Mouse (Mus musculus) heart, adult 2 months (tissue): ENCODE data around the gene Mex3a. TPM values are rescaled to one million over a fixed set of nuclear protein-coding genes. Genes with fewer than 3 reads are reported as not detected.

ENCODE experiments used
- DNase-seq, 2 experiments: peaks; one replicate each; pipeline ENCODE4 v3.0.0; 2021
- H3K27ac ChIP-seq: fragments of 200-600 bp; 2 replicates; pipeline ENCODE4 v1.8.1; 2022
- H3K27me3 ChIP-seq: fragments of 200-500 bp; 2 replicates; pipeline ENCODE4 v1.6.1; 2012; ENCODE audit warnings: mild to moderate bottlenecking, low read length, inconsistent platforms, mixed read lengths; ENCODE audit not compliant: control insufficient read depth, insufficient read depth
- H3K36me3 ChIP-seq: fragments of 200-500 bp; 2 replicates; pipeline ENCODE4 v1.6.1; 2012; ENCODE audit warnings: low read length, inconsistent platforms; ENCODE audit not compliant: control insufficient read depth, insufficient read depth
- H3K4me1 ChIP-seq: fragments of 200-500 bp; 2 replicates; pipeline ENCODE4 v1.6.1; 2011; ENCODE audit warnings: low read length; ENCODE audit not compliant: control insufficient read depth, insufficient read depth
- H3K4me3 ChIP-seq: fragments of 200-600 bp; 2 replicates; pipeline ENCODE4 v1.8.1; 2022
- H3K79me2 ChIP-seq: fragments of 200-500 bp; replicated peaks from 2 replicates; pipeline ENCODE4 v1.6.1; 2012; ENCODE audit warnings: mild to moderate bottlenecking, inconsistent platforms, low read length, moderate library complexity, mixed read lengths; ENCODE audit not compliant: control insufficient read depth, insufficient read depth
- H3K9ac ChIP-seq: fragments of 200-500 bp; 2 replicates; pipeline ENCODE4 v1.6.1; 2012; ENCODE audit warnings: low read depth, mild to moderate bottlenecking, control low read depth, inconsistent platforms, low read length, mixed read lengths
- CTCF ChIP-seq: fragments of 200-600 bp; IDR thresholded peaks from 2 replicates; pipeline ENCODE4 v1.8.1; 2022; ENCODE audit warnings: antibody characterized with exemption, mild to moderate bottlenecking, moderate library complexity
- EP300 ChIP-seq: fragments of 200-500 bp; IDR thresholded peaks from 2 replicates; pipeline ENCODE4 v1.6.1; 2011; ENCODE audit warnings: low read depth, low read length, control low read depth; ENCODE audit not compliant: insufficient read depth
- POLR2A ChIP-seq: fragments of 200-500 bp; IDR thresholded peaks from 2 replicates; pipeline ENCODE4 v1.6.1; 2011; ENCODE audit warnings: mild to moderate bottlenecking, low read depth, low read length, control low read depth; ENCODE audit not compliant: insufficient read depth
- WGBS: fragments of 180-500 bp; shearing (Covaris S2); methylation state at CpG from one replicate; pipeline ENCODE4 v1.1.7; 2018; 5-methylcytosine and 5-hydroxymethylcytosine counted together
- intact Hi-C: fragments of 180-260 bp; cut with DNase I; formaldehyde crosslinking; loops from one replicate; pipeline ENCODE4 v1.15.1; 2025
- polyA plus RNA-seq: library from polyadenylated mRNA; depleted of rRNA; stranded (reverse); fragments of >200 nt; gene quantifications from 2 replicates; pipeline ENCODE4 v1.2.3, GENCODE M21; 2012
- total RNA-seq, 2 experiments: library from RNA; stranded (reverse); gene quantifications; 2 replicates each; pipeline ENCODE4 v1.2.3; 2021

Mex3a gene
- total and polyA plus RNA-seq, 3 experiments = 0.27 to 0.45 (median 0.42) TPM

- peaks cover 4% of the 10 kb centered on the region; the same call in 1 of the 2 replicates for H3K36me3 ChIP-seq
- H3K27me3 ChIP-seq = no peaks in the 10 kb centered on the region
- 85% methylated on average over 1 of the region's 1 CpGs for WGBS
- peaks cover 19% of the 10 kb centered on the region for H3K4me1 ChIP-seq
- no peaks in the 10 kb centered on the region for H3K79me2 ChIP-seq
- H3K9ac ChIP-seq = no peak overlapping the region
- TF ChIP-seq POLR2A (no peak), CTCF (no peak), EP300 (no peak)
- no peak overlapping the region for H3K4me3 ChIP-seq
- intact Hi-C loops = no loop called here
- no peak overlapping the region for H3K27ac ChIP-seq
- no peak for DNase-seq
Measured at GRCm38 (mm10) chr3:88487396-88487795, 44.8 kb upstream of the Mex3a start.

GRCm38 (mm10) chr3:88493706-88494582 is 38.3 kb upstream of the Mex3a start:
- intact Hi-C loops = loop anchor here (2.0 kb wide), 1 partner anchor 15 kb away; the partner anchor contains the start of gene Lmna
- Histone ChIP-seq H3K79me2 (peaks cover 3% of the 10 kb centered on the region; the same call in 1 of the 2 replicates), H3K36me3 (peaks cover 28% of the 10 kb centered on the region), H3K4me3 (peak overlapping the region; percentile 64; the same call in 1 of the 2 replicates), H3K9ac (peak overlapping the region; percentile 23; the same call in 1 of the 2 replicates), H3K4me1 (peaks cover 46% of the 10 kb centered on the region), H3K27ac (peak overlapping the region; percentile 98), H3K27me3 (no peaks in the 10 kb centered on the region)
- TF ChIP-seq EP300 = no peak
- TF ChIP-seq POLR2A = no peak
- TF ChIP-seq CTCF = no peak
- 46% methylated on average over 11 of the region's 11 CpGs for WGBS
- DNase-seq = peak in 1 of 2 experiments; percentile 32

- DNase-seq = peak; percentile 75 to 83
- Histone ChIP-seq H3K9ac (peak overlapping the region; percentile 8), H3K27ac (peak overlapping the region; percentile 98), H3K4me1 (peaks cover 42% of the 10 kb centered on the region), H3K27me3 (no peaks in the 10 kb centered on the region), H3K4me3 (no peak overlapping the region), H3K36me3 (peaks cover 28% of the 10 kb centered on the region), H3K79me2 (peaks cover 3% of the 10 kb centered on the region; the same call in 1 of the 2 replicates)
- TF ChIP-seq POLR2A (0 out of 2 replicates have a peak, but pooled peaks have one; percentile 11), EP300 (0 out of 2 replicates have a peak, but pooled peaks have one; percentile 46), CTCF (no peak)
- intact Hi-C loops = no loop called here
- WGBS = 9% methylated on average over 9 of the region's 9 CpGs
Measured at GRCm38 (mm10) chr3:88494836-88495628, 37.2 kb upstream of the Mex3a start.

GRCm38 (mm10) chr3:88495741-88496415 is 36.3 kb upstream of the Mex3a start:
- H3K36me3 ChIP-seq = peaks cover 26% of the 10 kb centered on the region
- intact Hi-C loops = no loop called here
- no peaks in the 10 kb centered on the region for H3K27me3 ChIP-seq
- H3K9ac ChIP-seq = peak overlapping the region; percentile 58
- H3K27ac ChIP-seq = peak overlapping the region; percentile 98
- peaks cover 6% of the 10 kb centered on the region; the same call in 1 of the 2 replicates for H3K79me2 ChIP-seq
- H3K4me3 ChIP-seq = 0 out of 2 replicates have a peak overlapping the region, but pooled peaks have one; percentile 11
- 31% methylated on average over 10 of the region's 10 CpGs for WGBS
- peak in 1 of 2 experiments; percentile 55 for DNase-seq
- H3K4me1 ChIP-seq = peaks cover 38% of the 10 kb centered on the region
- no peak for TF ChIP-seq EP300

GRCm38 (mm10) chr3:88499580-88499979 is 32.6 kb upstream of the Mex3a start:
- intact Hi-C loops = no loop called here
- H3K27ac ChIP-seq = no peak overlapping the region
- H3K4me1 ChIP-seq = peaks cover 28% of the 10 kb centered on the region

More at GRCm38 (mm10) chr3:88499580-88499979, 32.6 kb upstream of the Mex3a start:
- H3K9ac ChIP-seq = no peak overlapping the region
- H3K27me3 ChIP-seq = no peaks in the 10 kb centered on the region
- TF ChIP-seq CTCF = no peak
- TF ChIP-seq POLR2A = no peak
- TF ChIP-seq EP300 = no peak
- no peak for DNase-seq
- H3K36me3 ChIP-seq = peaks cover 19% of the 10 kb centered on the region
- no peak overlapping the region for H3K4me3 ChIP-seq
- 68% methylated on average over 4 of the region's 4 CpGs for WGBS
- H3K79me2 ChIP-seq = peaks cover 6% of the 10 kb centered on the region; the same call in 1 of the 2 replicates
